Mouse (Mus musculus): ENCODE measurements around the gene Faap24. TPM values are rescaled to one million over a fixed set of nuclear protein-coding genes. Genes with fewer than 3 reads are reported as not detected.

Faap24 gene
- total RNA-seq (2021): 10 to 100 TPM in 1 of 2 experiments, 1 to 10 TPM in 1; 9.7 to 11.0 TPM

DNA sequence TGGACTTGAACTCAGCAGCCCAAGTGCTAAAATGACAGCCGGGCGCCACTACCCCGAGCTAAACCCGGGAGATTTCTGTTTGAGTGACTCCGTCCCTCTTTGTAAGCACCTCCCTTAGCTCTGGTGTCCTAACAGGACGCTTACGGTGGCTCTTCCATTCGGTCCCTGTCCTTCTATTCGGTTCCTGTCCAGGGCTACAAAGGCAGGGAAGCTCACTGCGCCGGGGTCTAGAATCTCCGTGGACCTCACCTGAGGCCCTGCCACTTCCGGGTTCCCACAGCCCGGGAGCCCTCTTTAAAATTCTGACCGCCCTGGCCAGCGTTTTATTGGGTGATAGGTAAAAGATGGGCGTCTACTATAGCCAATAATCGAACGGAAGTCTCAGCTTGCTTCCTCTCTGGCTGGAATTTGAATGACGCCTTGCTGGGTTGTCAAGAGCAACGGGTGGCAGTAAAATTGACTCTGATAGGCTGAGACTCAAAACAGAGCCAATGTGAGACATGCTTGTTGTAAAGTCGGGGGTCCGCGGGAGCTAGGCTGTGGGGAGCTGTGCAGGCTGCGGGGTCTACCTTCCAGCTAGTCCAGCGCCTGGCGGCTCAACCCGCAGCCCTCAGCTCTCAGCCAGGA lies at the start of gene Faap24, which contains the start of gene Cep89:
TSS of gene Faap24 (minus strand) at position 295 of the 627 bp plus-strand sequence.
TSS of gene Cep89 (plus strand) at position 494 of the 627 bp plus-strand sequence.
- intact Hi-C loops (cut with DNase I): no loop called here
- peak; percentile 88 for DNase-seq

DNA sequence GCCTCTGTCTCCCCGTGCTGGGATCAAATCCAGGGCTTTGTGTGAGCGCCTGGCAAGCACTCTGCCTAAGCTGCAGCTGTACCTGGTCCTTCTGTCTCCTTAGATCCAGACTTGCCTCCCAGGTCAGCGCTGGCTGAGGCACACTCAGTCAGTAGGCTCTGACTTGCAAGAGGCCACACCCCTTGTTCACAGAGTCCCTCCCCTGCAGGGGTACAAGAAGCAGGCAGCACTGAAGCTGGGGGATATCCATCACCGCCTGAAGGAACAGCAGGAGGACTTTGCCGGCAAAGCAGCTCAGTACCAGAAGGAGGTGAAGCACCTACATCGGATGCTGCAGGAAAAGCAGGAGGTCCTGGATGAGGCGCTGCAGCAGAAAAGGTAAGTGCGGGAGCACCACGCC lies 38.6 kb upstream of the Faap24 start:
- no peak for DNase-seq
- intact Hi-C loops (cut with DNase I): no loop called here

- intact Hi-C loops (cut with DNase I): no loop called here
- no peak for DNase-seq
Measured at GRCm38 (mm10) chr7:35428146-35428545, 31.5 kb upstream of the Faap24 start.

GRCm38 (mm10) chr7:35423071-35423470 lies 26.4 kb upstream of the Faap24 start:
- intact Hi-C loops (cut with DNase I): no loop called here
- DNase-seq: no peak

GRCm38 (mm10) chr7:35416654-35416948 lies 20.0 kb upstream of the Faap24 start:
- DNase-seq: no peak
- intact Hi-C loops (cut with DNase I): no loop called here

DNA sequence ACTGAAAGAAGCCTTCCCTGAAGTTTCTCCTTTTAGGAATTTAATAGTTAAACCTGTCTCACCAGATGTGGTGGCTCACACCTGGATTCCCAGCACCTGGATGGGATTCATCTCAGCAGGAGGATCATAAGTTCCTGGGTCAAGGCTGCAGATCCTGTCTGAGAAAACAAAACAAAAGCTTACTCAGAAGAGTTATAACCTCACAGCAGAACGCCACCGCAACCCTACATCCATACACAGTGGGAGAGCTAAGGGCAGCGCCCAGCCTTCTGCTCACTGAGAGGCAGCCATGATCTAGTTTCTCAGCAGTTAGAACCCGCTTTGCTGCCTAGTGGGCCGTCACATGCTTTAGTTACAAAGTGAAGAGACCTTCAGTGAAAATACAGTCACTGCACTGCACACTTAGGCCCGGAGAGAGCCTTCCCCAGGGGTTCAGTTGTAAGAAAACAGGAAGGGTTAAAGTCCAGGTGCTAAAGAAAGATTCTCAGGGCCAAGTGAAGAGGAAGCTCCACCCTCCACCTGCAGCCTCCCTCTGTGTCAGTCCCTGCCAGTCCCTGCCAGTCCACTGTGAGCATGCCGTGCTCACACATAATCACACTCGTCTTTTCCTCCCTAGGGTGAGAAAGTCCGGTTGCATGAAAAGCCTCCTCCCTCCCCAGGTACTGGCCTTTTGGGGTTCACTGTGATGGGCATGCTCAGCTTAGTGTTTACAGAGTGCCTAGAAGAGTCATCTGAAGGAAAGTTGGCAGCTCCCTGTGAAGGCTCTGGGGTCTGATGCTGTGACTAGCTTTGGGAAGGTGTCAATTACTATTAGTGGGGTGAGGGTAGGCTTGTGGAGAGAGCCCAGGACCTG lies 19.4 kb upstream of the Faap24 start:
- no peak for DNase-seq
- intact Hi-C loops (cut with DNase I): no loop called here

DNA sequence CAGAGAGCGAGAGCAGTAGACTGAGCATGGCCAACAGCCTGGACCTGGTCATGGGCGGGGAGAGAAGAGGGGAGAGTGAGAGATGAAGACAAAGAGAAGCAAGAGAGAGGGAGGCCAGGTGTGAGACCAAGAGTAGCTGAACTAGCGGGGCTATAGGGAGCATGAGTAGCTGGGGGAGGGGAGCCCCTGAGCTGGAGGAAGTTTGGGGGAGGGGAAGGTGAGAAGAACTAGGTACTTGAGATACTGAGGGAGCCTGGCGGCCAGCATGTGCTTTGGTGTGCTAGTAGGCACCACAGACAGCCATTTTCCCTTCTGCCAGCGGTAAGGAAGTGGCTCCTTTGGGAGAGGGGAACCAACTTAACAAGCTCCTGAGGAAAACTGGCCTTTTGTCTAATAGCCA lies 18.6 kb upstream of the Faap24 start:
- DNase-seq: no peak
- intact Hi-C loops (cut with DNase I): no loop called here

GRCm38 (mm10) chr7:35401169-35401568 lies 4.5 kb upstream of the Faap24 start:
- DNase-seq: no peak
- intact Hi-C loops (cut with DNase I): loop anchor here (10.0 kb wide), 1 partner anchor 96 kb away; no protein-coding TSS in a partner anchor

GRCm38 (mm10) chr7:35395734-35396456 lies 741 bp downstream of the Faap24 start:
- peak; percentile 29 for DNase-seq
- intact Hi-C loops (cut with DNase I): no loop called here

- no peak for DNase-seq
- intact Hi-C loops (cut with DNase I): no loop called here
Measured at GRCm38 (mm10) chr7:35392935-35393334, 3.7 kb downstream of the Faap24 start.

- intact Hi-C loops (cut with DNase I): no loop called here
Measured at GRCm38 (mm10) chr7:35388694-35389093, 7.9 kb downstream of the Faap24 start.

DNA sequence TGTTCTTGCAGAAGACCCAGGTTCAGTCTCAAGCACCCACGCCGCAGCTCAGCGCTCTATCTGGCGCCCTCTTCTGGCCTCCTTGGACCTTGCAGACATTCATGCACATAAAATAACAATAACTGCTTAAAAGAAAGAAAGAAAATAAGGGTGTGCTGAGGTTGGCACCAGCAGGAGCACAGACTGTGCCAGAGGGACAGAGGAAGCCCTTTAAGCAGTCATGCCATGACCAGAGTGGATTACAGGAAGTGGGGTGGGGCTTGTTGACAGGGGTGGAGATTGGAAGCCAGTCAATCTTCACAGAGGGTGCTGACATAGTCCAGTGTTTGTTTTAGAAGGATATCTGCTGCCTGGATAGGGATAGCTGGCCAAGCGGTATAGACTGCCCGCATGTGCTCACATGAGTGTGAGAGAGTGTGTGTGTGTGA lies 10.1 kb downstream of the Faap24 start:
- intact Hi-C loops (cut with DNase I): no loop called here
- DNase-seq: no peak

More at GRCm38 (mm10) chr7:35388694-35389093, 7.9 kb downstream of the Faap24 start:
- DNase-seq: no peak

DNA sequence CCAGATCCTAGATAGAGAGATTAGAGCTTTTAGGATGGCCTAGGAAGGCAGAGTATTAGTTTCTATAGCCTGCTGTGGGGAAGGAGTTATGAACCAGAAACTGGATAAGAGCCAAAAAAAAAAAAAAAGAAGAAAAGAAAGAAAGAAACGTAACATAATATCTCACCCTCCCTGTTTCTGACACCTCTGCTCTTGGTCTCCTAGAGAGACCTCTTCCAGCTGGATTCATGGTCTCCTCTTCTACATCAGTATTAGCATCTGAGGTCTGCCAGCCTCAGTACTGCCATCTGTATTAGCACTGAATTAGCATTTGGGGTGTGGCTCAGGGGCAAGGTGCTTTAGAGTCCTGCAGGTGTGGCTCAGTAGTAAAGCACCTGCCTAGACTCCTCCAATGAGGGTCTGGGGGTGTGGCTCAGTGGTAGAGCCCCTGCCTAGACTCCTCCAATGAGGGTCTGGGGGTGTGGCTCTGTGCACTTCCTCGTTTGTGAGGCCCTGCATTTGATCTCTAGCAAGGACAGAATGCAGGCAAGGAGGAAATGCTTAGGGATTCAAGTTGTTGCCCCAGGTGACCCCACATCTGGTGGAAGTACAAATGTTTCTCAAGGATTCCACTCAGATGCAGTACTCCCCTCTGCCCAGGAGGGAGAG lies 13.8 kb downstream of the Faap24 start:
- intact Hi-C loops (cut with DNase I): no loop called here
- DNase-seq: no peak

- DNase-seq: no peak
- intact Hi-C loops (cut with DNase I): no loop called here
Measured at GRCm38 (mm10) chr7:35381861-35382260, 14.8 kb downstream of the Faap24 start.

- intact Hi-C loops (cut with DNase I): no loop called here
- no peak for DNase-seq
Measured at GRCm38 (mm10) chr7:35380351-35380750, 16.3 kb downstream of the Faap24 start.

DNA sequence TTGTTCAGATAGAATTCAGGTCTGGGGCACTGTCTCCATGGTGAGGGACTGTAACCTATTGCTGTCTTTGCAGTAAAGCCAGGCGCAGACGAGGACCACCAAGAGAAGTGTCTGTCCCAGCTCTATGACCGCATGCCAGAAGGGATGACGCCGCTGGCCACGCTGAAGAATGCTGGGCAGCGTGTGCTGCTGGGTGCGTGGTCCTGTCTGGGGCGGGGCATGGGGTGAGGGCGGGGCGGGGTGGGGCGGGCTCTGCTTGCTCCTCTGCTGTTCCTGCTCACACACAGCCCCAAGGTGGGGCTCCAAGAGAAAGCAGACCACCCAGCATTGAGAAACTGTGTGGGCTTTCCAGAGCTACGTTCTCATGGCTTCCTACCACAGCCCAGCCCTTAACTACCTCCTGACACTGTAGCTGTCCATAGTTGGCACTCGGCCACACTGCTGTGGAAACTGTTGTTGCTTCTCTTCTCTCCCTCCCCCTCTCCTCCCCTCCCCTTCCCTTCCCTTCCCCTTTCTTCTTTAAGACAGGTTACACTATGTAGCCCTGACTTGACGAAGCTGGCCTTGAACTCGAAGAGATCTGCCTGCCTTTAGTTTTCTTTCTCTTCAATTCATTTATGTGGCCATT lies 17.0 kb downstream of the Faap24 start:
- intact Hi-C loops (cut with DNase I): no loop called here
- no peak for DNase-seq

DNA sequence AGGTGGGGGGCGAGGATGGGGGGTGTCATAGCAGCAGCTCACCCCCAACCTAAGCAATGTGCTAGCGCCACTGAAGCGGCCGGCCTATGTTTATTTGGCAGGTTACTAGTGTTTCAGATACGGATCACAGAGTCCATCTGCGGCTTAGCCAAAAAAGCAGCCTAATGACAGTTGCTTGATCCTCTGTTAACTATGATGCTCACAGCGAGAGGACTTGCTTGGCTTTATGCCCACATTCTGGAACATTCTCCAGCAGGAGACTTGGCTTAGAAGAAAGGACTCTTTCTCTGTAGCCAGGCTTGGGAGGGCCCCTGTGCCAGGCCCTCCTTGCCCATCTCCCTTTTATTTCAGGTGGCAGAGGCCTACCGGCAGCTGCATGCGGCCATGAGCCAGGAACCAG lies 20.0 kb downstream of the Faap24 start:
- DNase-seq: peak; percentile 80
- intact Hi-C loops (cut with DNase I): no loop called here

DNA sequence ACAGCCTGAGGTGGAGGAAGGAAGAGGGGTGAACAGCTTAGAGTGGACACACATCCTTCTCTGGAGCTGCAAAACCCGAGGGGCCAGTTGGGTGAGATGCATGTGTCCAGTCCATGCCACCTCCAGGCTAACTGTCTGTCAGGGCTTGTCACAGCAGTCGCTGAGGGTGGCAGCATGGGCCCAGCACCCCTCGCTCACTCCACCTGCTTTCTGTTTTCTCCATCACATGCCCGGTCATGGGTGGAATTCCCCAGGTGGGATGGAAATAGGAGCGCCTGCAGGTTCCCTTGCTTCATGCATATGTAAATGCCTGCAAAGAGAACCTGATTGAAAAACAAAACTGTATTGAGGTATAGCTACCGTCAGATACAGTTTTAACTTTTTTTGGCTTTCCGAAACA lies 22.4 kb downstream of the Faap24 start:
- DNase-seq: no peak
- intact Hi-C loops (cut with DNase I): no loop called here

GRCm38 (mm10) chr7:35373146-35373989 lies 23.3 kb downstream of the Faap24 start:
- DNase-seq: no peak
- intact Hi-C loops (cut with DNase I): no loop called here

All from left cerebral cortex, postnatal 4 days (tissue).